Mouse (Mus musculus): ENCODE measurements at regions not wholly inside any gene's neighbourhood (a gene's known extent, or its start where the extent isn't known, plus 50 kb on each side); places are given as distances from the start of the nearest gene placed in this dataset.
A peak's percentile ranks its signal among the peaks of the same experiment; 100 is the strongest.
"Not testable (repeated sequence)": the region's sequence is repeated elsewhere in the genome, so short reads cannot be mapped to it uniquely, and the experiment has no call there.

GRCm38 (mm10) chr19:3158149-3158548 lies 124.6 kb upstream of the Mrpl21 start:
- 62% methylated on average over 2 of the region's 2 CpGs for WGBS (ENCODE audit: insufficient replicate concordance)

GRCm38 (mm10) chr19:3159346-3159745 lies 123.4 kb upstream of the Mrpl21 start:
- no peak for DNase-seq
- Histone ChIP-seq H3K9ac (replicated peaks) (no peak overlapping the region), H3K4me1 (ENCODE audit: insufficient read depth) (no peaks in the 10 kb centered on the region), H3K4me2 (ENCODE audit: low read depth, low read length) (no peak overlapping the region), H3K9me3 (ENCODE audit: low read length) (no peaks in the 10 kb centered on the region; the same call in 1 of the 2 replicates), H3K27ac (ENCODE audit: low read depth) (no peak overlapping the region), H3K36me3 (replicated peaks; ENCODE audit: insufficient read depth, low read length) (no peaks in the 10 kb centered on the region), H3K4me3 (ENCODE audit: low read depth, low read length) (no peak overlapping the region), H3K27me3 (ENCODE audit: insufficient read depth, low read length) (no peaks in the 10 kb centered on the region)
- WGBS (ENCODE audit: insufficient replicate concordance), result 75% methylated on average over 12 of the region's 12 CpGs
- no peak for ATAC-seq
- no peak for TF ChIP-seq CTCF (IDR thresholded peaks at IDR 0.05; ENCODE audit: low read depth)
- no peak for TF ChIP-seq EP300 (IDR thresholded peaks at IDR 0.05; ENCODE audit: low read depth)

More at GRCm38 (mm10) chr19:3158149-3158548, 124.6 kb upstream of the Mrpl21 start:
- H3K4me2 ChIP-seq (ENCODE audit: low read depth, low read length); ATAC-seq; H3K4me1 ChIP-seq (ENCODE audit: insufficient read depth); DNase-seq; H3K36me3 ChIP-seq (replicated peaks; ENCODE audit: insufficient read depth, low read length); H3K4me3 ChIP-seq (ENCODE audit: low read depth, low read length); H3K27ac ChIP-seq (ENCODE audit: low read depth); H3K9ac ChIP-seq (replicated peaks); H3K27me3 ChIP-seq (ENCODE audit: insufficient read depth, low read length); H3K9me3 ChIP-seq (ENCODE audit: low read length): not testable (repeated sequence)

- Histone ChIP-seq H3K27me3 (ENCODE audit: insufficient read depth, low read length) (no peaks in the 10 kb centered on the region), H3K4me3 (ENCODE audit: low read depth, low read length) (no peak overlapping the region), H3K9ac (replicated peaks) (no peak overlapping the region), H3K27ac (ENCODE audit: low read depth) (no peak overlapping the region), H3K36me3 (replicated peaks; ENCODE audit: insufficient read depth, low read length) (no peaks in the 10 kb centered on the region), H3K9me3 (ENCODE audit: low read length) (no peaks in the 10 kb centered on the region), H3K4me2 (ENCODE audit: low read depth, low read length) (no peak overlapping the region), H3K4me1 (ENCODE audit: insufficient read depth) (no peaks in the 10 kb centered on the region)
- TF ChIP-seq CTCF (IDR thresholded peaks at IDR 0.05; ENCODE audit: low read depth), result no peak
- no peak for TF ChIP-seq EP300 (IDR thresholded peaks at IDR 0.05; ENCODE audit: low read depth)
- 64% methylated on average over 7 of the region's 7 CpGs for WGBS (ENCODE audit: insufficient replicate concordance)
- no peak for ATAC-seq
- DNase-seq, result no peak
Observed at GRCm38 (mm10) chr19:3167683-3168082, 115.0 kb upstream of the Mrpl21 start.

GRCm38 (mm10) chr19:3182625-3183024 lies 100.1 kb upstream of the Mrpl21 start:
- ATAC-seq (no peak), DNase-seq (no peak)
- Histone ChIP-seq H3K9me3 (ENCODE audit: low read length) (no peaks in the 10 kb centered on the region), H3K9ac (replicated peaks) (no peak overlapping the region), H3K4me3 (ENCODE audit: low read depth, low read length) (no peak overlapping the region), H3K36me3 (replicated peaks; ENCODE audit: insufficient read depth, low read length) (no peaks in the 10 kb centered on the region), H3K4me1 (ENCODE audit: insufficient read depth) (no peaks in the 10 kb centered on the region), H3K4me2 (ENCODE audit: low read depth, low read length) (no peak overlapping the region), H3K27me3 (ENCODE audit: insufficient read depth, low read length) (no peaks in the 10 kb centered on the region), H3K27ac (ENCODE audit: low read depth) (no peak overlapping the region)
- 60% methylated on average over 2 of the region's 2 CpGs for WGBS (ENCODE audit: insufficient replicate concordance)
- no peak for TF ChIP-seq CTCF (IDR thresholded peaks at IDR 0.05; ENCODE audit: low read depth)
- no peak for TF ChIP-seq EP300 (IDR thresholded peaks at IDR 0.05; ENCODE audit: low read depth)

GRCm38 (mm10) chr19:3192644-3193043 lies 90.1 kb upstream of the Mrpl21 start:
- no peaks in the 10 kb centered on the region for H3K36me3 ChIP-seq (replicated peaks; ENCODE audit: insufficient read depth, low read length)
- TF ChIP-seq EP300 (IDR thresholded peaks at IDR 0.05; ENCODE audit: low read depth) (no peak), CTCF (IDR thresholded peaks at IDR 0.05; ENCODE audit: low read depth) (no peak)

GRCm38 (mm10) chr19:3204504-3204903 lies 78.2 kb upstream of the Mrpl21 start:
- H3K27me3 ChIP-seq (ENCODE audit: insufficient read depth, low read length); H3K4me2 ChIP-seq (ENCODE audit: low read depth, low read length); H3K36me3 ChIP-seq (replicated peaks; ENCODE audit: insufficient read depth, low read length); H3K4me3 ChIP-seq (ENCODE audit: low read depth, low read length); ATAC-seq; H3K4me1 ChIP-seq (ENCODE audit: insufficient read depth); H3K9ac ChIP-seq (replicated peaks); H3K27ac ChIP-seq (ENCODE audit: low read depth); H3K9me3 ChIP-seq (ENCODE audit: low read length): not testable (repeated sequence)
- peak; percentile 61 for TF ChIP-seq CTCF (IDR thresholded peaks at IDR 0.05; ENCODE audit: low read depth)
- 51% methylated on average over 5 of the region's 5 CpGs for WGBS (ENCODE audit: insufficient replicate concordance)
- DNase-seq, result peak; percentile 48

More at GRCm38 (mm10) chr19:3192644-3193043, 90.1 kb upstream of the Mrpl21 start:
- Histone ChIP-seq H3K4me2 (ENCODE audit: low read depth, low read length) (no peak overlapping the region), H3K9ac (replicated peaks) (no peak overlapping the region), H3K27me3 (ENCODE audit: insufficient read depth, low read length) (no peaks in the 10 kb centered on the region), H3K27ac (ENCODE audit: low read depth) (no peak overlapping the region), H3K4me1 (ENCODE audit: insufficient read depth) (no peaks in the 10 kb centered on the region), H3K9me3 (ENCODE audit: low read length) (no peaks in the 10 kb centered on the region), H3K4me3 (ENCODE audit: low read depth, low read length) (no peak overlapping the region)
- DNase-seq (no peak), ATAC-seq (no peak)

- H3K36me3 ChIP-seq (replicated peaks; ENCODE audit: insufficient read depth, low read length); H3K27ac ChIP-seq (ENCODE audit: low read depth); ATAC-seq; H3K4me1 ChIP-seq (ENCODE audit: insufficient read depth); H3K9me3 ChIP-seq (ENCODE audit: low read length); H3K4me3 ChIP-seq (ENCODE audit: low read depth, low read length); H3K4me2 ChIP-seq (ENCODE audit: low read depth, low read length); H3K9ac ChIP-seq (replicated peaks); DNase-seq; H3K27me3 ChIP-seq (ENCODE audit: insufficient read depth, low read length): not testable (repeated sequence)
- 68% methylated on average over 25 of the region's 28 CpGs for WGBS (ENCODE audit: insufficient replicate concordance)
Observed at GRCm38 (mm10) chr19:3205406-3205805, 77.3 kb upstream of the Mrpl21 start.
